Mouse (Mus musculus) bone marrow macrophage, adult 2 months (primary cell): ENCODE results near the gene Tmem179b. TPM values are rescaled to one million over a fixed set of nuclear protein-coding genes. Genes with fewer than 3 reads are reported as not detected.

Experiments used
- H3K27ac ChIP-seq: 2 replicates; pipeline ENCODE4 v1.5.1; 2012; ENCODE audit warnings: low read depth, low read length; ENCODE audit not compliant: insufficient read depth
- H3K4me1 ChIP-seq: 2 replicates; pipeline ENCODE4 v1.6.1; 2012; ENCODE audit warnings: low read length; ENCODE audit not compliant: control insufficient read depth, insufficient read depth
- H3K4me3 ChIP-seq: 2 replicates; pipeline ENCODE4 v1.5.1; 2012; ENCODE audit warnings: mild to moderate bottlenecking, low read length, moderate library complexity; ENCODE audit not compliant: insufficient read depth
- CTCF ChIP-seq: IDR thresholded peaks from 2 replicates; pipeline ENCODE4 v1.5.1; 2012; ENCODE audit warnings: low read depth, mild to moderate bottlenecking, low read length, moderate library complexity
- POLR2A ChIP-seq: IDR thresholded peaks from 2 replicates; pipeline ENCODE4 v1.6.1; 2012; ENCODE audit warnings: mild to moderate bottlenecking, low read depth, low read length, borderline replicate concordance
- polyA plus RNA-seq: library from polyadenylated mRNA; stranded (reverse); fragments of >200 nt; gene quantifications from 2 replicates; pipeline ENCODE4 v1.2.4, GENCODE M21; 2012; ENCODE audit not compliant: missing spikeins, insufficient read depth, insufficient read length

Gene Tmem179b
- polyA plus RNA-seq, 1 experiment, result 148 TPM

GRCm38 (mm10) chr19:8723574-8724346 lies 50.5 kb downstream of the Tmem179b start:
- Histone ChIP-seq H3K4me1 (peaks cover 9% of the 10 kb centered on the region), H3K27ac (peak overlapping the region; percentile 72), H3K4me3 (peak overlapping the region; percentile 80)
- no peak for TF ChIP-seq POLR2A
- TF ChIP-seq CTCF, result no peak

GRCm38 (mm10) chr19:8722907-8723573 lies 51.2 kb downstream of the Tmem179b start, which contains the start of gene Slc3a2:
Gene Slc3a2, minus strand, starts transcription at chr19:8723369.
- H3K4me1 ChIP-seq, result peaks cover 9% of the 10 kb centered on the region
- H3K27ac ChIP-seq, result peak within 1 kb of the TSS; percentile 92
- TF ChIP-seq POLR2A (no peak), CTCF (no peak)
- H3K4me3 ChIP-seq, result peak within 1 kb of the TSS; percentile 80

GRCm38 (mm10) chr19:8722559-8722906 lies 51.7 kb downstream of the Tmem179b start:
- Histone ChIP-seq H3K4me1 (peaks cover 9% of the 10 kb centered on the region), H3K4me3 (peak overlapping the region; percentile 76), H3K27ac (peak overlapping the region; percentile 92)
- TF ChIP-seq CTCF (no peak), POLR2A (no peak)

Other genes with a start within 250 kb of the Tmem179b start
- not detected in 2 replicates for gene Slc22a8, start 183.2 kb downstream of the Tmem179b start, polyA plus RNA-seq
- gene Slc22a6, start 156.4 kb downstream of the Tmem179b start, polyA plus RNA-seq, result not detected in 2 replicates
- gene Chrm1, start 110.7 kb downstream of the Tmem179b start, polyA plus RNA-seq, result not detected in 2 replicates
- 160 and 172 TPM in 2 replicates for gene Slc3a2, start 51.1 kb downstream of the Tmem179b start, polyA plus RNA-seq
- 22.2 and 25.8 TPM in 2 replicates for gene Wdr74, start 38.6 kb downstream of the Tmem179b start, polyA plus RNA-seq
- not detected in 2 replicates for gene 1700092M07Rik, start 33.7 kb downstream of the Tmem179b start, polyA plus RNA-seq
- 84.2 and 100 TPM in 2 replicates for gene Stx5a, start 33.1 kb downstream of the Tmem179b start, polyA plus RNA-seq
- gene Nxf1, start 17.4 kb downstream of the Tmem179b start, polyA plus RNA-seq, result 142 and 162 TPM in 2 replicates
- gene Tmem223, start 3.5 kb downstream of the Tmem179b start, polyA plus RNA-seq, result 28.3 and 34.4 TPM in 2 replicates
- gene Taf6l, start 11.9 kb upstream of the Tmem179b start, polyA plus RNA-seq, result 14.8 and 18.1 TPM in 2 replicates
- gene Polr2g, start 24.1 kb upstream of the Tmem179b start, polyA plus RNA-seq, result 62.4 and 62.5 TPM in 2 replicates
- 2.0 and 2.4 TPM in 2 replicates for gene Zbtb3, start 28.1 kb upstream of the Tmem179b start, polyA plus RNA-seq
- 37.6 and 38.7 TPM in 2 replicates for gene Ttc9c, start 44.9 kb upstream of the Tmem179b start, polyA plus RNA-seq
- 94.2 and 102 TPM in 2 replicates for gene Hnrnpul2, start 45.5 kb upstream of the Tmem179b start, polyA plus RNA-seq
- 45.4 and 59.2 TPM in 2 replicates for gene AC129217.1, start 55.3 kb upstream of the Tmem179b start, polyA plus RNA-seq
- 77.4 and 81.8 TPM in 2 replicates for gene Bscl2, start 63.0 kb upstream of the Tmem179b start, polyA plus RNA-seq
- gene Gng3, start 64.7 kb upstream of the Tmem179b start, polyA plus RNA-seq, result not detected in 2 replicates
- not detected in 2 replicates for gene Lrrn4cl, start 76.3 kb upstream of the Tmem179b start, polyA plus RNA-seq
- 193 and 215 TPM in 2 replicates for gene Ubxn1, start 97.0 kb upstream of the Tmem179b start, polyA plus RNA-seq
- gene Uqcc3, start 106.5 kb upstream of the Tmem179b start, polyA plus RNA-seq, result 37.2 and 40.9 TPM in 2 replicates
- 12.6 and 13.7 TPM in 2 replicates for gene Lbhd1, start 109.3 kb upstream of the Tmem179b start, polyA plus RNA-seq
- gene Gm49403, start 109.5 kb upstream of the Tmem179b start, polyA plus RNA-seq, result not detected in 2 replicates
- gene 1810009A15Rik, start 114.4 kb upstream of the Tmem179b start, polyA plus RNA-seq, result 40.1 and 43.1 TPM in 2 replicates
- gene Gm49416, start 114.5 kb upstream of the Tmem179b start, polyA plus RNA-seq, result 4.9 TPM in 1 of 2 replicates, not detected in the other
- gene Ints5, start 118.5 kb upstream of the Tmem179b start, polyA plus RNA-seq, result 11.5 and 11.8 TPM in 2 replicates
- gene Ganab, start 123.6 kb upstream of the Tmem179b start, polyA plus RNA-seq, result 82.5 and 91.3 TPM in 2 replicates
- gene B3gat3, start 145.9 kb upstream of the Tmem179b start, polyA plus RNA-seq, result 35.5 and 40.8 TPM in 2 replicates
- gene Rom1, start 154.9 kb upstream of the Tmem179b start, polyA plus RNA-seq, result 2.5 and 3.6 TPM in 2 replicates
- 33.1 and 33.7 TPM in 2 replicates for gene Eml3, start 155.1 kb upstream of the Tmem179b start, polyA plus RNA-seq
- 78.6 and 81.2 TPM in 2 replicates for gene Mta2, start 167.4 kb upstream of the Tmem179b start, polyA plus RNA-seq
- 12.5 and 14.6 TPM in 2 replicates for gene Tut1, start 179.4 kb upstream of the Tmem179b start, polyA plus RNA-seq
- 220 and 226 TPM in 2 replicates for gene Eef1g, start 192.6 kb upstream of the Tmem179b start, polyA plus RNA-seq
- 440 and 513 TPM in 2 replicates for gene Ahnak, start 214.8 kb upstream of the Tmem179b start, polyA plus RNA-seq